17 mouse cellular contexts compared by ENCODE assay signal in the genomic region with DNA sequence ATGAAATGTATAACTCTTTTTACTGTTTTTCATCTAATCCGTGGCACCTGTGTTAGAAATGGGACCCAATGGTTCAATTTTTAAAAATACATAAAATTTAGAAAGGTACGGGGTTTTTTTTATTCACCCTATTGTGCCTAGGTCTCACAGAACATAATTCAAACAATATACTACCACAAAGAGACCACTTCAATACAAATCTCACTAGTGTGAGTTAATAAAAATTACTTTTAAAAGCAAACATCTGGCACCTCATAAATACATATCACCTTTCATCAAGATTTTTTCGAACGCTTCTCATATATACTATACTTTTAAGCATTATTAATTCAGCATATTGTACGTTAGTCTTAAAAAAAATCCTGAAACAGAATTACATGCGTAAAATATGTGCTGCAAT.
"Had no signal": no experiment of that assay in that cellular context is flagged by ENCODE, and none has a peak within 500 bp of the region (broad histone marks: within the 10 kb centered on the region; RNA-seq: fewer than 3 reads in every experiment).

No protein-coding gene starts in this region.

- H3K36me3 ChIP-seq: lung, embryonic 15.5 days; midbrain, embryonic 13.5 days; midbrain, embryonic 15.5 days; neural tube, embryonic 12.5 days; stomach, embryonic 15.5 days had no signal

- H3K4me3 ChIP-seq: lung, embryonic 15.5 days; megakaryocyte, embryonic 14.5 days; midbrain, embryonic 13.5 days; midbrain, embryonic 15.5 days; neural tube, embryonic 12.5 days; stomach, embryonic 15.5 days had no signal

- DNase-seq: lung, adult 2 months; lung, postnatal 14 days; lung, postnatal 36 days; right cerebral cortex, postnatal 14 days; thymus, adult 2 months; thymus, postnatal 25 days; thymus, postnatal 4 days had no signal

- H3K9me3 ChIP-seq: lung, embryonic 15.5 days; megakaryocyte, embryonic 14.5 days; midbrain, embryonic 13.5 days; midbrain, embryonic 15.5 days; neural tube, embryonic 12.5 days; stomach, embryonic 15.5 days had no signal

- H3K27me3 ChIP-seq: lung, embryonic 15.5 days; megakaryocyte, embryonic 14.5 days; midbrain, embryonic 13.5 days; midbrain, embryonic 15.5 days; neural tube, embryonic 12.5 days; stomach, embryonic 15.5 days had no signal

- H3K27ac ChIP-seq: lung, embryonic 15.5 days; macrophage; midbrain, embryonic 13.5 days; midbrain, embryonic 15.5 days; neural tube, embryonic 12.5 days; stomach, embryonic 15.5 days; stomach, postnatal 0 days had no signal

- H3K9ac ChIP-seq: lung, embryonic 15.5 days; midbrain, embryonic 13.5 days; midbrain, embryonic 15.5 days; neural tube, embryonic 12.5 days; stomach, embryonic 15.5 days had no signal

- H3K4me2 ChIP-seq: lung, embryonic 15.5 days; midbrain, embryonic 11.5 days; midbrain, embryonic 13.5 days; midbrain, embryonic 15.5 days; neural tube, embryonic 12.5 days; stomach, embryonic 15.5 days had no signal

- ATAC-seq: lung, postnatal 0 days; midbrain, embryonic 13.5 days; midbrain, embryonic 15.5 days had no signal

- H3K4me1 ChIP-seq: lung, embryonic 15.5 days; megakaryocyte, embryonic 14.5 days; midbrain, embryonic 13.5 days; midbrain, embryonic 15.5 days; neural tube, embryonic 12.5 days; stomach, embryonic 15.5 days had no signal
